Mouse (Mus musculus) forebrain, embryonic 12.5 days (tissue): ENCODE results near the gene Spef1. TPM values are rescaled to one million over a fixed set of nuclear protein-coding genes. Genes with fewer than 3 reads are reported as not detected.

Source experiments
- ATAC-seq: fragments of 200-750 bp; cut with Nextera tagmentation; 2 replicates; pipeline ENCODE4 v1.8.0; 2017; ENCODE audit warnings: moderate TSS enrichment; ENCODE audit not compliant: low FRiP score
- H3K27ac ChIP-seq: fragments of 300-500 bp; sonication (generic); 2 replicates; pipeline ENCODE4 v1.5.1; 2016; ENCODE audit warnings: mild to moderate bottlenecking
- H3K27me3 ChIP-seq: fragments of 300-500 bp; sonication (generic); 2 replicates; pipeline ENCODE4 v1.6.1; 2016; ENCODE audit warnings: mild to moderate bottlenecking
- H3K36me3 ChIP-seq: fragments of 300-500 bp; sonication (generic); replicated peaks from 2 replicates; pipeline ENCODE4 v1.6.1; 2016; ENCODE audit warnings: mild to moderate bottlenecking
- H3K4me1 ChIP-seq: fragments of 300-500 bp; sonication (generic); 2 replicates; pipeline ENCODE4 v1.6.1; 2016
- H3K4me2 ChIP-seq: fragments of 300-500 bp; sonication (generic); 2 replicates; pipeline ENCODE4 v1.6.1; 2016; ENCODE audit warnings: mild to moderate bottlenecking, moderate library complexity
- H3K4me3 ChIP-seq: fragments of 300-500 bp; sonication (generic); replicated peaks from 2 replicates; pipeline ENCODE4 v1.5.1; 2016; ENCODE audit warnings: mild to moderate bottlenecking
- H3K9ac ChIP-seq: fragments of 300-500 bp; sonication (generic); 2 replicates; pipeline ENCODE4 v1.6.1; 2016; ENCODE audit warnings: mild to moderate bottlenecking
- H3K9me3 ChIP-seq: fragments of 300-500 bp; sonication (generic); 2 replicates; pipeline ENCODE4 v1.6.1; 2016
- WGBS: fragments of 180-500 bp; shearing (Covaris S2); methylation state at CpG from one replicate; pipeline ENCODE4 v1.1.7; 2016; 5-methylcytosine and 5-hydroxymethylcytosine counted together
- polyA plus RNA-seq: library from polyadenylated mRNA; unstranded; fragments of >200 nt; fragmentation: Nextera tagmentation; extraction: Ambion mirVana; gene quantifications from 2 replicates; pipeline ENCODE4 v1.2.1, GENCODE M21; 2016

Gene Spef1
- polyA plus RNA-seq, 1 experiment from 2014 or later: 12.1 TPM

GRCm38 (mm10) chr2:131135521-131136139, 51.5 kb downstream of the Spef1 start:
- Histone ChIP-seq H3K4me3 (no peak overlapping the region), H3K9ac (no peak overlapping the region), H3K4me2 (no peak overlapping the region), H3K27ac (no peak overlapping the region), H3K27me3 (no peaks in the 10 kb centered on the region), H3K9me3 (no peaks in the 10 kb centered on the region), H3K36me3 (no peaks in the 10 kb centered on the region), H3K4me1 (no peaks in the 10 kb centered on the region)
- WGBS: 89% methylated on average over 11 of the region's 11 CpGs
- no peak for ATAC-seq

GRCm38 (mm10) chr2:131134826-131135400, 52.2 kb downstream of the Spef1 start:
- no peaks in the 10 kb centered on the region for H3K27me3 ChIP-seq
- ATAC-seq: no peak
- no peaks in the 10 kb centered on the region for H3K4me1 ChIP-seq
- no peak overlapping the region for H3K4me2 ChIP-seq
- H3K36me3 ChIP-seq: no peaks in the 10 kb centered on the region
- H3K4me3 ChIP-seq: no peak overlapping the region
- no peaks in the 10 kb centered on the region for H3K9me3 ChIP-seq
- no peak overlapping the region for H3K27ac ChIP-seq
- H3K9ac ChIP-seq: no peak overlapping the region
- WGBS: 85% methylated on average over 8 of the region's 8 CpGs

GRCm38 (mm10) chr2:131134381-131134780, 52.7 kb downstream of the Spef1 start:
- Histone ChIP-seq H3K36me3 (no peaks in the 10 kb centered on the region), H3K4me1 (no peaks in the 10 kb centered on the region), H3K27ac (no peak overlapping the region), H3K4me2 (no peak overlapping the region), H3K9me3 (no peaks in the 10 kb centered on the region), H3K4me3 (no peak overlapping the region), H3K9ac (no peak overlapping the region), H3K27me3 (no peaks in the 10 kb centered on the region)
- ATAC-seq: no peak
- 50% methylated on average over 1 of the region's 1 CpGs for WGBS

GRCm38 (mm10) chr2:131132930-131133547, 54.0 kb downstream of the Spef1 start, which contains the start of gene Gm11037:
TSS of gene Gm11037 (plus strand) at chr2:131133497.
- 94% methylated on average over 9 of the region's 9 CpGs for WGBS
- Histone ChIP-seq H3K9ac (no peak within 1 kb of the TSS), H3K4me2 (no peak within 1 kb of the TSS), H3K4me3 (no peak within 1 kb of the TSS), H3K4me1 (no peaks in the 10 kb centered on the region), H3K27me3 (0 out of 2 replicates have a peak, but pooled peaks cover 3% of the 10 kb centered on the region), H3K9me3 (no peaks in the 10 kb centered on the region), H3K27ac (no peak within 1 kb of the TSS), H3K36me3 (no peaks in the 10 kb centered on the region)
- ATAC-seq: no peak

- Histone ChIP-seq H3K27ac (no peak overlapping the region), H3K4me3 (no peak overlapping the region), H3K9me3 (no peaks in the 10 kb centered on the region), H3K4me1 (peaks cover 7% of the 10 kb centered on the region), H3K4me2 (no peak overlapping the region), H3K36me3 (no peaks in the 10 kb centered on the region), H3K27me3 (0 out of 2 replicates have a peak, but pooled peaks cover 10% of the 10 kb centered on the region), H3K9ac (no peak overlapping the region)
- ATAC-seq: no peak
- 88% methylated on average over 10 of the region's 10 CpGs for WGBS
Observed at GRCm38 (mm10) chr2:131132111-131132888, 54.8 kb downstream of the Spef1 start.

GRCm38 (mm10) chr2:131130849-131131248, 56.2 kb downstream of the Spef1 start:
- H3K4me3 ChIP-seq: no peak overlapping the region
- H3K27ac ChIP-seq: no peak overlapping the region
- peaks cover 18% of the 10 kb centered on the region for H3K4me1 ChIP-seq
- H3K36me3 ChIP-seq: no peaks in the 10 kb centered on the region
- 94% methylated on average over 2 of the region's 2 CpGs for WGBS
- no peak overlapping the region for H3K4me2 ChIP-seq
- H3K9me3 ChIP-seq: no peaks in the 10 kb centered on the region
- ATAC-seq: no peak
- no peak overlapping the region for H3K9ac ChIP-seq
- H3K27me3 ChIP-seq: 0 out of 2 replicates have a peak, but pooled peaks cover 15% of the 10 kb centered on the region

- Histone ChIP-seq H3K27ac (no peak overlapping the region), H3K9me3 (no peaks in the 10 kb centered on the region), H3K36me3 (no peaks in the 10 kb centered on the region), H3K27me3 (0 out of 2 replicates have a peak, but pooled peaks cover 20% of the 10 kb centered on the region), H3K9ac (no peak overlapping the region), H3K4me2 (no peak overlapping the region), H3K4me1 (peaks cover 18% of the 10 kb centered on the region), H3K4me3 (no peak overlapping the region)
- 88% methylated on average over 5 of the region's 5 CpGs for WGBS
- ATAC-seq: no peak
Observed at GRCm38 (mm10) chr2:131129836-131130235, 57.2 kb downstream of the Spef1 start.

GRCm38 (mm10) chr2:131128636-131129157, 58.4 kb downstream of the Spef1 start:
- 79% methylated on average over 3 of the region's 3 CpGs for WGBS
- H3K4me3 ChIP-seq: no peak overlapping the region
- no peak overlapping the region for H3K27ac ChIP-seq
- no peak for ATAC-seq
- peak overlapping the region; percentile 90; the same call in 1 of the 2 replicates for H3K4me2 ChIP-seq
- H3K9me3 ChIP-seq: no peaks in the 10 kb centered on the region
- 0 out of 2 replicates have a peak, but pooled peaks cover 20% of the 10 kb centered on the region for H3K27me3 ChIP-seq
- H3K4me1 ChIP-seq: peaks cover 18% of the 10 kb centered on the region
- H3K9ac ChIP-seq: no peak overlapping the region
- H3K36me3 ChIP-seq: no peaks in the 10 kb centered on the region

- Histone ChIP-seq H3K4me2 (peak overlapping the region; percentile 90), H3K4me3 (no peak overlapping the region), H3K27ac (no peak overlapping the region), H3K9me3 (no peaks in the 10 kb centered on the region), H3K4me1 (peaks cover 18% of the 10 kb centered on the region), H3K27me3 (0 out of 2 replicates have a peak, but pooled peaks cover 20% of the 10 kb centered on the region), H3K36me3 (no peaks in the 10 kb centered on the region), H3K9ac (no peak overlapping the region)
- no peak for ATAC-seq
- 95% methylated on average over 5 of the region's 5 CpGs for WGBS
Observed at GRCm38 (mm10) chr2:131128211-131128610, 58.9 kb downstream of the Spef1 start.

- no peaks in the 10 kb centered on the region for H3K36me3 ChIP-seq
- WGBS: 2% methylated on average over 28 of the region's 28 CpGs
- ATAC-seq: peak; percentile 89
- no peaks in the 10 kb centered on the region for H3K9me3 ChIP-seq
- peak within 1 kb of the TSS; percentile 45 for H3K4me3 ChIP-seq
- 0 out of 2 replicates have a peak, but pooled peaks cover 20% of the 10 kb centered on the region for H3K27me3 ChIP-seq
- H3K9ac ChIP-seq: peak within 1 kb of the TSS; percentile 70
- H3K4me1 ChIP-seq: peaks cover 18% of the 10 kb centered on the region
- peak within 1 kb of the TSS; percentile 3; the same call in 1 of the 2 replicates for H3K27ac ChIP-seq
- peak within 1 kb of the TSS; percentile 90 for H3K4me2 ChIP-seq
Observed at GRCm38 (mm10) chr2:131127161-131127730, 59.8 kb downstream of the Spef1 start, which contains the start of gene Hspa12b. TSS of gene Hspa12b (plus strand) at chr2:131127280.

- 41% methylated on average over 9 of the region's 9 CpGs for WGBS
- Histone ChIP-seq H3K4me3 (no peak overlapping the region), H3K9ac (no peak overlapping the region), H3K9me3 (no peaks in the 10 kb centered on the region), H3K27me3 (0 out of 2 replicates have a peak, but pooled peaks cover 20% of the 10 kb centered on the region), H3K27ac (no peak overlapping the region), H3K4me2 (no peak overlapping the region), H3K4me1 (peaks cover 18% of the 10 kb centered on the region), H3K36me3 (no peaks in the 10 kb centered on the region)
- no peak for ATAC-seq
Observed at GRCm38 (mm10) chr2:131125964-131126815, 60.9 kb downstream of the Spef1 start.
